Mouse (Mus musculus): Measurements from ENCODE around the gene Mrps35.

Mrps35 gene

DNA sequence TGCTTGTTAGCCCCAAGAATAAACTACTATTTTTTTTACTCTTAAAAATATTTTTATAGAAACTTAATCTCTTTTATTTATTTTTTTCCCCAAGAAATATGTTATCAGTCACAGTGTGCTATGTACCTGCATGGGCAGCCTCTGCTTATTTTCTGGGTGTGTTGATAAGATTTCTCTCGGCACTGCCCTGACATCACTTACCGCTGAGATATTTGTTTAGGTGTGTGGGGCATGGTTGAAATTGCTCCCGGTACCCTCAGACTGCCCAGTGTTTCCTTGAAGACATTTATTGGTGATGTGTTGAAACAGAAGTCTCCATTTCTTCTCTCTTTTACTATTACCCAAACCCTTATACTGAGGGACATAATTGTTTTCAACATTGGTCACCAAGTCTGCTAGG is 17.8 kb upstream of the Mrps35 start:
- in situ Hi-C loops (cut with MboI, MseI) = loop anchor here (25.0 kb wide), 2 partner anchors 213 to 1113 kb away; no protein-coding TSS in a partner anchor

DNA sequence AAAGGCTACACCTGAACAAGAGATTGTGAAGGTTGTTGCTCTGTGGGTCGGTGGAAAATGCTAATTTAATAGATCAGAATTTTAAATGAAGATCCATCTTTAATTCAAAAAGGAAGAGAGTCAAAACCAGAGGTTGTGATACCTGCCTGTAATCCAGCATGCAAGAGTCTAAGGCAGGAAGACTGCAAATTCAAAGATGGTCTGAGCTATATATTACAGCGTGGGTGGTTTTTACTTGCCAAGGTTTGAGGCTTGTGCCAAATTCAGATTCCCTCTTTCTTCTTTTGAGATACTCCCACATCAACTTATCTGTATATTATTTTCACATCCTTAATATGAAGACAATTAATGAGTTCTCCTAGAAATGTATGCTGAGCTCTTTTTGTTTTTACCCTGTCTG is 14.2 kb upstream of the Mrps35 start:
- in situ Hi-C loops (cut with MboI, MseI) = no loop called here

DNA sequence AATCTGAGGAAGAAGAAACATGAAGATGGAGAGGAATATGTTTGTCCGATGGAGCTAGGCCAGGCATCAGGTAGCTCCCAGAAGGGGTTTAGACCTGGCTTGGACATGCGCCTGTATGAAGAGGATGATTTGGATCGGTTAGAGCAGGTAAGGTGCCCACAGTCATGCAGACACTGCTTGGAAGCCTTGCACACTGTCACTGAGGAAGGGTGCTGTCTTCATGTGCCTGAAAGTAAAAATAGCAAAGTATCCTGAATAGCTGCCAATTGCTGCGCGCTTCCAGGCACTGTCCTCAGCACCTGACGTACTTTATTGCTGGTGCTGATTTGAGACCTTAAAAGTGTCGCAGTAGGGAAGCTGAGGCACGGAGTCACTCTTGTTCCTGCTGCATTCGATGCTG is 13.0 kb upstream of the Mrps35 start:
- in situ Hi-C loops (cut with MboI, MseI) = no loop called here

DNA sequence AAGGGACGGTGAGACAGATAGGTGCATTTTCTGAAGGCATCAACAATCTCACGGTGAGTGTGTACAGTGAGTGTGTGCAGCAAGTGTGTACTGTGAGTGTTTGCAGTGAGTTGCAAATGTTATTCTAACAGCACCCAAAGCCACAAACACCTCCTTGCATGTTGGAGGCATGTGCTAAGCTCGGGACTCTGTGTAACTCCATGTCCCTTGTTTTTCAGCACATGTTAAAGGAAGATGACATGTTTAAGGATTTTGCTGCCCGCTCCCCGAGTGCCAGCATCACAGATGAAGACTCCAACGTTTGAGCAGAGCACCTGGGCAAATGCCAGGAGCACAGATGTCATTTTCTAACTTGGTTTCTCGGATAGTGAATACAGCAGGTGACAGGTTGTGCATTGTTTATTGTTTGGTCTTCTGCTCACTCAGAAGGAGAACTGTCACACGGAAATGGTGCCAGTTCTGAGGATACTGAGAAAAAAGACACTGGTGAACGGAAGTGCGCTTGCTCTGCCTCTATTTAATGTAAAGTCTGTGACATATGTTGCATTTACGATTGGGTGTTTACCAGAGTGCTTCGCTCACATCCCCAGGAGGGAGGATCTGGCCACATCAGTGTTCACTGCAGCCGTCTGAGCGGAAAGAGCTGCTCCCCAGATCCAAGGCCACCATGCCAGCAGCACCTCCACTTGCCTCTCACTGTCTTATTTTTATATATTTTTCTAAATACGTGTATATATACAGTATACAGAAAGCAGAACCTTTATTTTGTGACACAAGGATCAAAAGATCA is 12.3 kb upstream of the Mrps35 start:
- in situ Hi-C loops (cut with MboI, MseI) = loop anchor here (5.0 kb wide), 1 partner anchor 353 kb away; no protein-coding TSS in a partner anchor

DNA sequence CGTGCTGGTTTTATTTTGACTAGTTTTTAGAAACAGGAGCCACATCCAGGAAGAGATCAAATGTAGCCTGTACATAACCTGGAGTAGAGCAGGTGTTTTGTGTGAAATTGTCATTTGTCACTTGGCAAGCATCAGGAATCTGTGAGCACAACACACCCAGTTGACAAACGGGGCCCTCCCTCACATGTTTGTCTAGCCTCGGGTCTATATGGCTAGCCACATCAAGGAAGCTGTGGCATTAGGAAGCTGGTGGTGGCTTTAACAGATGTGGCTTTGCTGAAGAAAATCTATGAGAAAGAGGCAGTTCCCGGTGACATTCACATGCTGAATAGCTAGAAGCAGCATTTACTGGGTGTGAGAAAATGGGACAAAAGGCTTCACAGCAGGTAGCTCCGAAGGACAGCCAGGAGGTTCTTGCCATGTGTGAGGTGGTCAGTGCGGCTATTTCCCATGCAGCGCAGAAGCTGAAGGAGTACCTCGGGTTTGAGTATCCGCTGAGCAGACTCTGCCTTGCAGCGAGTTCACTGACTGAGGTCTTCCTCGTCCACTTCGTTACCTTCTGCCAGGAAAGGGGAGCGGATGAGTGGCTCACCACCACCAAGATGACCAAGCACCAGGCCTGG is 10.2 kb upstream of the Mrps35 start, which contains the start of gene Rep15:
Rep15 (plus strand) TSS at position 282 of the 623 bp plus-strand sequence.
- in situ Hi-C loops (cut with MboI, MseI) = loop anchor here (5.0 kb wide), 1 partner anchor 355 kb away; no protein-coding TSS in a partner anchor

DNA sequence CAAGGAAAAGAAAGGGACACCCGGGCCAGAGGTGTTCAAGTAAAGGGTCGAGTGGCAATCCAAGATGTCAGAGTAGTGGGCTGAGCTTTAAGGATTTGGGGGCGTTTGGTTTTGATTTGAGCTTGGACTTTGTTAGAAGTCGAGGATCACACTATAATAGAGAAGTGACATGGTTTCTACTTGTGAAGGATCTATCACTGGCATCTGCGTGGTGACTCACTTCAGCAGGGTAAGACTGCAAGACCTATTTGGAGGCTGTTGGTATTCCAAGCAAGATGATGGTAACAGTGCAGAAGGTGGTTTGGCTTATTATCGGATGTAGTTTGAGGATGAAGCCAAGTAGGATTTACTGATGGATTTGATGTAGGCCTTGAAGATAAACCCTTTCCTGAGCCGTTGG is 1.1 kb downstream of the Mrps35 start:
- in situ Hi-C loops (cut with MboI, MseI) = no loop called here

DNA sequence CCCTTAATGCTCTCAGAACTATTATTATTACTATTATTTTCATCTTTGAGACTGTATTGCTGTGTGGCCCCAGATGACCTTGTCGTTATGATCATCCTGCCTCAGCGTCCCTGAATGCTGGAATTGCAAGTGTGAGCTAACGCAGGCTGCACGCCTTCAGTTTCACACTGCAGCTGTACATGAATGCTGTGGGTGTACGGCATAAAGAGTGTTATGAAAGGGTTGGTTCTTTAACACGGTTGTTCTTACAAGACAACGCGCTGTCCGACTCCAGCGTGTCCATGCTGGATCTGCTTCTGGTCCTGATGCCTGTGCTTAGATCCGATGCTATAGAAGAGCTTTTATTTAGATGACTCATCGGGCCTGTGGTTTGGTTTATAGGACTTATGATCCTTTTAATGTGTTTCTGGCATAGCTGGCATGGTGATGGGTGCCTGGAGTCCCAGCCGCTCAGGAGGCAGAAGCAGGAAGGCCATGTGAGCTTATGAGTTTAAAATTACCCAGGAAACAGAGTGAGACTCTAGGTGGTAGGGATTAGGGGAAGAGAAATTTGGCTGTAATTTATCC is 6.8 kb downstream of the Mrps35 start:
- in situ Hi-C loops (cut with MboI, MseI) = loop anchor here (5.0 kb wide), 1 partner anchor 43 kb away; the partner anchor contains the start of gene Klhl42

DNA sequence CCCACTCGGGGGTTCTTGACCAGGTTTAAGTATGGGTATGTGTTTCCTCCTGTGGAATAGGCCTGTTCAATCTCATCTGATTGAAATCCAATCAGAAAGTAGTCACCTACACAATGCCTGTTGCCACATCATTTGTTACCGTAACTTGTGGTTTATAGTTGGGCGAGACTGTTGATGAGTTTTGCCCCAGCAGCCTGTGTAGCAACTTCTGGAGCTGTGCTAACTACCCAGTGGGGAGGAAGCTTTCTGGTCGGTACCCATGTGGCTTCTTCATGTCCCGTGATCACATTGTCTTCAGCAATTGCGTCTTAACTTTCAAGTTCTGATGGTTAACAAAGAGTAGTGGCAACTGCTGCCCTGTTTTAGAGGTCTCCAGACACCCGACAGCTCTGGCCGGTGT is 9.1 kb downstream of the Mrps35 start:
- in situ Hi-C loops (cut with MboI, MseI) = no loop called here

DNA sequence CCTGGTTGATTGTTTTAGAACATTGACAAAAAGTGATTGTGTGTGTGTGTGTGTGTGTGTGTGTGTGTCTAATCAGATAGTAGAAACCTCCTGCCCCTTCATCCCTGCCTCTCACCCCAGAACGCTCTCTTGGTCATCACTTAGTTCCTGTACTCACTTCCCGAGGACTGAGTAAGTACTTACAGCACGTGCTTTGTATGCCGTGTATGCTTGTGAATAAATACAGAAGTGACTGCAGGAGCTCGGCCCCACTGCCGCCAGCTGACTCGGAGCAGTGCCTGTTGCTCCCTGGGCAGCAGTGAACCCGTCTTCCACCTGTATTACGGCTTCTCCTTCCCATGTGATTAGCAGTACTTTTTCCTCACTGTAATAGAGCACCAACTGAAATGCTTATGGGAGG is 9.9 kb downstream of the Mrps35 start:
- in situ Hi-C loops (cut with MboI, MseI) = no loop called here

DNA sequence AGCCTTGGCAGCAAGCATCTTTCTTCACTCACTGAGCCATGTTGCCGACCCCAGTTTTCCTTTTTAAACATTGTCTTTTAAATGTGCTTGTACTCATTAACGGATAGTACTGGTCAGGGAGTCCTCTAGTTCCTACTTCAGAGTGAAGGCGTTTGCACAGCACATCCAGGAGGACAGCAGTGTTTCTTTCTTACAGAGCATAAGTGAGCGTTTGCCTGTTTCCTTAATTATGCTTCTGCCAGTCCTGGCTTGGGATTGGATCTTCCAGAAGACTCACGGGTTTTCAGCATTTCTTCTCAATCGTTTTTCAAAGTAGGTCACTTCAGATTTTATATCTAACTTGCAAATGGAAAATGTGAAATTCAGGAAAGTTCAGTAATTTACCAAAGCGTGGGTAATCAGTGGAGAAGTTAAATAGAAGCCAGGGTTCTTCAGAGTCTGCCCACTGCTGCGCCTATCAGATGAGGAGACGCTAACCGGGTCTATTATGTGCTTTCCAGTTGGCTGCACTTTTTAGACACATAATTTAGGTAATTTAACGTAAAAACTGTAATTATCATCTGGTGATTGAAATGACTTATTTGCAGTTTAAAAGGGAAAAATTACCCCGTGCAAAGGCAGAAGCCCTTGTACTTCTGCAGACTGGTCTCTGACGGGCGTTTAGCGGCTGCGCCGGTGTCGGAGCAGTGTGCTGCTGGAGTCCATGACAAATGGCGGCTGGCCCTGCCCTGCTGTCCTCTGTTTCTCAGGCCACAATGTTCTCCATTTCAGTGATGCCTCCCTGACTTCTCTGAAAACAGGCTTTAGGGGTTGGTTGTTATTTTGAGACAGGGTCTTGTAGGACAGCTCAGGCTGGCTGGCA is 11.5 kb downstream of the Mrps35 start:
- in situ Hi-C loops (cut with MboI, MseI) = no loop called here

DNA sequence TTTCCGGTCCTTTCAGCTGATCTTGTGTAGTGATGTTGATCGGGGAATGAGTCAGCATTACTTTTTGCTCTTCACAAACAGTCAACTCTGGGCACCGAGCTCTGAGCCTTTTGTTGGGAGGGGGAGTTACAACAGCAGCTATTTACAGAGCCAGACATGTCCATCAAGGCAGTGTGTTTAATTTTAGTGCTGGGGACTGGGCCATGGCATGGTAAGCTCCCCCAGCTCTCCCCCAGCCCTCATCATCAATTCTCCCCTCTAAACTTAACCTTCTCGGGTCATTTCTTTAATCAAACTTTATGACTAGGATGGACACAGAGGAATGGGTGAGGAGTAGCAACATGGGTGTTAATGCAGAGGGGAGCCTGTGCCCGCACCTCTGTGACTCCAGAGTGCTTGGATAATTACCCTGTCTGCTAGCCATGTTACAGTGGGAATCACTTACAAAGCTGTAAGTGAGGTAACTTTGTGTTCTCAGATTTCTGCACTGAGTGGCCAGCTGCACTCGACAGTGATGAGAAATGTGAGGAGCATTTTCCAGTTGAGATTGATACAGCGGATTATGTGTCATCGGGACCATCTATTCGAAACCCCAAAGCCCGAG is 12.9 kb downstream of the Mrps35 start:
- in situ Hi-C loops (cut with MboI, MseI) = no loop called here

DNA sequence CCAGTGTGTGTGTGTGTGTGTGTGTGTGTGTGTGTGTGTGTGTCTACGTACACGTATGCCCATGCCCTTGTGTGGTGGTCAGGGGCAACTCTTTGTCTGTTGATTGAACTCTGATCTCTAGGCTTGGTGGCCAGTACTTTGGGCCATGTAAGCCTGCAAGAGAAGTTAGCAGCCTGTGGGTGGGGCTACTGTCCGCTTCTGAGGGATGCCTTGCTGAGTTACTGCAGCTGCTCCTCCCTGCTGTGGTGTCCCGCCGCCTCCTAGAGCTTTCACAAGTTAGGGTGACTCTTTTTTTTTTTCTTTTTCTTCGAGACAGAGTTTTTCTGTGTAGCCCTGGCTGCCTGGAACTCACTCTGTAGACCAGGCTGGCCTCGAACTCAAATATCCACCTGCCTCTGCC is 16.8 kb downstream of the Mrps35 start:
- in situ Hi-C loops (cut with MboI, MseI) = no loop called here

DNA sequence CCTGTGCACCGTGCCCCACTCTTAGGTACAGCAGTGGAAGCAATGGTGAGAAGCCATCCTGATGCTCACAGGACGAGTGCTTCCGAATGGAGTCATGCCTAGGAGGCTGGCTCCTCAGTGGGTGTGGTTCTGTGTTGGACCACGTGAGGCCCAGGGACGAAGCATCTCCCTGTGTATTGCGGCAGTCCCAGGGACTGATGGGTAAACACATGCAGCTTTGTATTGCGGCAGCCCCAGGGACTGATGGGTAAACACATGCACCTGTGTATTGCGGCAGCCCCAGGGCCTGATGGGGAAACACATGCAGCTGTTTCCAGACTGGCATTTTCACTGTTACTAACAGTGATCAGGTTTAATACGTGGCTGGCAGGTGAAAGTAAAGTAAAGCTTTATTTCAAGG is 19.1 kb downstream of the Mrps35 start:
- in situ Hi-C loops (cut with MboI, MseI) = no loop called here

DNA sequence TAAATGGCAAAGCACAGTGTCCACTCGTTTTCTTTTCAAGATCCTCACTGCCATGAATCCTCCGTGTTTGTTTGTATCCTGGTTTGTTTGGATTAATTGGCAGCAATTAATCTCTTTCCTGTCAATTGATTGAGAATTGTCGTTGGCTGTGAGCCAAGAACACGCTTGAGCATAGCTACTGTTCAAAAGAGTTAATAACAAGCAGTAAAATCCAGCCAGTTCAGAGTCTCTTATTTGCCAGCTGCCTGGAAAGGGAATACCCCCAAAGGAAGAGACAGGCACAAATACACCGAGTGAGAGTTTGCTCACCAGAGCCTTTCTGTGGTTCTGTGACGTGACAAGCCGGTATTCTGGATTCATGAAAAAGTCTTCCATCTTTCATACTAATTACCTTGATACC is 19.5 kb downstream of the Mrps35 start:
- in situ Hi-C loops (cut with MboI, MseI) = no loop called here

DNA sequence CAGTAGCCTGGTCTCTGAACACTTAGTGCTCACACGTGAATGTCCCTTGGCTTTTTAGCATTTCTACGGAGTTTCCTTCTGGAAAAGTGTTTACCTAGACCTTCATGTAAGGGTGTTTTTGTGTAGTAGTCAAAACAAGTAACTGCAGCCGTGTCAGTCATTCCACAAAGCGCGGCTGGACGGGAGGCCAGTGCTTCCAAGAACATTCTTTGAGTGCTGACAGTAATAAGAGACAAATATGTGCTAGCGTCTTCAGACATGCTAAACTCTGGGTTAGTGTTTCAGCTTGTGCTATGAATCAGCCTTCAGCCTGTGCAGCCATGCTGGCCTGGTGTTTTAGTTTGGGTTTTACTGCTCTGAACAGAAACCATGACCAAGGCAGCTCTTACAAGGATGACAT is 20.1 kb downstream of the Mrps35 start:
- in situ Hi-C loops (cut with MboI, MseI) = no loop called here

DNA sequence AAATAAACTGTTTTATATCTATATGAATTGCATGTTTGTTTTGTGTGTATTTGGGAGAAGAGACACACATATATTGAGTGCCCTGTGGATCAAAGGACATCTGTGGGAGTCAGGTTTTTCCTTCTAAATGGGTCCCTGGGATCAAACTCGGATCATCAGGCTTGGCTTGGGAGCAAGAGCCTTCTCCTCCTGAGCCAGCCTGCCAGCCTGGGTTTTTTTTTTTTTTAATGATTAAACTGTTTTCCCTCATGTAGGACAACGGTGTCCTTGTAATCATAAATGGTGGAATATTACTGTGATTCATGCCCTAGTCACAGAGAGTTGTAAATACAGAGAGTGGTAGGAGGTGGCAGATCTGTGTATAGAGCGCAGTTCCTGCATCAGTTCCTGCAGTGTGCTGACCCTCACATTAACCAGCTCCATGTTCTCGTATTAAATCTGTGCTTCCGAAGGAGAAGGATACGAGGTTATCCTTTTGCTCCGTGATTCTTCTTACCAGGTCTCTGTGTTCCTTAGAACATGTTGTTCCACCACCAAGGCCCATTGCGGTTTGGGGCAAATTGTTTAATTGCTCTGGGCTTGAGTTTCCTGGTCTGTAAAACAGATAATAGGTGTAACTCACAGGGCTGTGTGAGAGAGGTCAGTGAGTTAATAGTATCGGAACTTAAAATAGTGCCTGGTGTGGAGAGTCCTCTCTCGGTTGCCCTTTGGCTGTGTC is 21.8 kb downstream of the Mrps35 start:
- in situ Hi-C loops (cut with MboI, MseI) = no loop called here

DNA sequence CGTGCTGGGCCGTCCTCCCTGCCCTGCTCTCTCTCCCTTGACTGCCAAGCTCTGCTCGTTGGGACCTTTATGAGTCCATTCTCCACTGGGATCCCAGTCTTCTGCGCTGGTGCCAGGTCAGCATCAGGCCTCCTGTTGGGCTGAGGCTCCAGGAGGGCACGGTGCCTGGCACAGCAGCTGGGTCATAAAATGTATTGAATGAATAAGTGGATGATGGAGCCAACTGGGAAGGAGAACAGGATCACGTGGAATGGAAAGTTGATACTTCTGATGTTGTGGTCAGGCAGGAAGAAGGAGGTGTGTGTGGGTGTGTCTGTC is 22.3 kb downstream of the Mrps35 start:
- in situ Hi-C loops (cut with MboI, MseI) = no loop called here

DNA sequence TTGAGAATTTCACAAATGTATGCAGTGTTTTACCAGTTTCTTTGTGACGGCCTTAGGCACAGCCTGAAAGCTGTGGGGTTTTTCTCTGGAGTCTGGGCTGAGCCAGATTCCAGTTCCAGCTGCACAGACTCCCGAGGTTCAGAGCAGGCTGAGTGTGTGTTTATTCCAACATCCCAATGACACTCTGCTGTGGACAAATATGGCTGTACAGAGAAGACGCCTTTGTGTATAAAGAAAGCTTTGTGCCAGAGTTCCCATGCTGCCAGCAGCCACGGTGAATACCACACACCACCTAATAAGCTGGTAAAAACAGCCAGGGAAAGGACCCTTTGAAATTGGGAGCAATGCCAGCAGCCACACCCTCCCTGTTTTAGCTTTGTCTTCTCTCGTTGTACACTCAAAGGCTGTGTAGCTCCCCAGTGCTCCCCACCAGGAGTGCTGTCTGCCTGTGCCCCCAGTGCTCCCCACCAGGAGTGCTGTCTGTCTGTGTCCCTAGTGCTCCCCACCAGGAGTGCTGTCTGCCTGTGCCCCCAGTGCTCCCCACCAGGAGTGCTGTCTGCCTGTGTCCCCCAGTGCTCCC is 33.3 kb downstream of the Mrps35 start:
- in situ Hi-C loops (cut with MboI, MseI) = loop anchor here (25.0 kb wide), 1 partner anchor 1736 kb away; no protein-coding TSS in a partner anchor

DNA sequence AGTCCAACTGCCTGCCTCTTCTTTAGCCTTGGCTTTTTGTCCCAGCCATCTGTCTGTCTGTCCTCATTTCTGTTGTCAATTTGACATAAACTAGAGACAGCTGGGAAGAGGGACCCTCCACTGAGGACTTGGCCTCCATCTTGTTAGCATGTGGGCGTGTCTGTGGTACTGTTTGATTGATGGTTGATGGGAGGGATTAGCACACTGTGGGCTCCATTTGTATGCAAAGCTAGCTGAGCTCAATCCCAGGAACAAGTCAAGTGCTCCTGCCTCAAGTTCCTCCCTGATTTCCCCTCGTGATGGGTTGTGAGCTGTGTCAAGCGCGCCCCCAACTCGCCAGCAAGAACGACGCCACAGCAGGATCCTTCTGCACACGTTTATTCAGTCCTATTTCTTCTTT is 34.3 kb downstream of the Mrps35 start:
- in situ Hi-C loops (cut with MboI, MseI) = loop anchor here (25.0 kb wide), 1 partner anchor 1735 kb away; no protein-coding TSS in a partner anchor

DNA sequence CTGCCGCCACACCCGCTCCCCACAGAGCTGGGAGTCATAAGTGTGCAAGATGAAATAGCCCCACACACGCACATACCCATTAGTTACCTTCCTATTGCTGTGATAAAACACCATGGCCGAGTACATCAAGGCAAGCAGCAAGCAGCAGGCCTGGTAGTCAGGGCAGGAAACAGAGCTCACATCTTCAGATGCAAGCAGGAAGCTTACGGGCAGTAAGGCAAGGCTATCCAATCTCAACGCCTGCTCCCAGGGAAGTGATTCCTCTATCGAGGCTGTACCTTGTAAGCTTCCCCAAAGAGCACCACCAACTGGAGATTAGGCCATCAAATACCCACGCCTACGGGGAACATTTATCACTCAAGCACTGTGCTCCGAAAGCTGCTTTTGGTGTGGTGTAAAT is 37.4 kb downstream of the Mrps35 start:
- in situ Hi-C loops (cut with MboI, MseI) = loop anchor here (25.0 kb wide), 1 partner anchor 1732 kb away; no protein-coding TSS in a partner anchor

Measured in T-helper 2 cell (primary cell).